Mouse (Mus musculus) G1E (cell line): ENCODE data around the gene Traf3ip1. TPM values are rescaled to one million over a fixed set of nuclear protein-coding genes. Genes with fewer than 3 reads are reported as not detected.

Experiments used
- ATAC-seq: 2 replicates; pipeline ENCODE4 v1.8.0; 2016; ENCODE audit warnings: mild to moderate bottlenecking; ENCODE audit not compliant: insufficient number of reproducible peaks, poor library complexity, low FRiP score, severe bottlenecking; ENCODE audit errors: extremely low read depth
- DNase-seq: peaks from one replicate; pipeline ENCODE4 v3.0.0; 2012; ENCODE audit warnings: low spot score
- H3K27me3 ChIP-seq: 2 replicates; pipeline ENCODE4 v1.6.1; 2012; ENCODE audit warnings: mild to moderate bottlenecking, low read length, inconsistent platforms; ENCODE audit not compliant: insufficient read depth
- H3K36me3 ChIP-seq: replicated peaks from 2 replicates; pipeline ENCODE3; 2012; ENCODE audit warnings: mild to moderate bottlenecking, inconsistent platforms
- H3K4me1 ChIP-seq: 2 replicates; pipeline ENCODE4 v1.6.1; 2012; ENCODE audit warnings: low read depth, low read length, inconsistent platforms, mixed read lengths; ENCODE audit not compliant: insufficient read depth
- H3K4me3 ChIP-seq: 2 replicates; pipeline ENCODE4 v1.5.1; 2012; ENCODE audit warnings: low read depth, mild to moderate bottlenecking, inconsistent platforms, low read length, moderate library complexity, mixed read lengths
- H3K9me3 ChIP-seq: replicated peaks from 2 replicates; pipeline ENCODE4 v1.6.1; 2012; ENCODE audit warnings: inconsistent platforms
- CTCF ChIP-seq: IDR thresholded peaks from 2 replicates; pipeline ENCODE4 v1.5.1; 2012; ENCODE audit warnings: low read depth, low read length, inconsistent platforms, mixed read lengths
- GATA1 ChIP-seq: IDR thresholded peaks from 2 replicates; pipeline ENCODE4 v1.6.1; 2012; ENCODE audit warnings: borderline replicate concordance, low read length, inconsistent platforms, mixed read lengths
- GATA2 ChIP-seq: IDR thresholded peaks from 2 replicates; pipeline ENCODE4 v1.6.1; 2012; ENCODE audit warnings: low read depth, low read length, inconsistent platforms, borderline replicate concordance
- POLR2AphosphoS5 ChIP-seq: IDR thresholded peaks from 2 replicates; pipeline ENCODE4 v1.6.1; 2012; ENCODE audit warnings: low read depth, low read length, inconsistent platforms; ENCODE audit not compliant: insufficient replicate concordance
- TAL1 ChIP-seq: conservative IDR thresholded peaks from 2 replicates; pipeline ENCODE4 v1.6.1; 2012; ENCODE audit warnings: low read depth, low read length, inconsistent platforms, mixed read lengths
- polyA plus RNA-seq: library from polyadenylated mRNA; stranded (reverse); fragments of >175 nt; gene quantifications from 2 replicates; pipeline ENCODE4 v1.2.3, GENCODE M21; 2012
- total RNA-seq, 2 experiments: library from RNA; stranded (forward) in 1 of 2; stranded (reverse) in 1 of 2; fragments of 200-1000 nt in 1 of 2; fragments of >200 nt in 1 of 2; fragmentation: Nextera tagmentation in 1 of 2; gene quantifications; 2 replicates each; pipeline ENCODE4 v1.2.3; 2014 to 2017

Gene Traf3ip1
- total and polyA plus RNA-seq, 3 experiments = 9.7 to 17.8 (median 12.7) TPM

DNA sequence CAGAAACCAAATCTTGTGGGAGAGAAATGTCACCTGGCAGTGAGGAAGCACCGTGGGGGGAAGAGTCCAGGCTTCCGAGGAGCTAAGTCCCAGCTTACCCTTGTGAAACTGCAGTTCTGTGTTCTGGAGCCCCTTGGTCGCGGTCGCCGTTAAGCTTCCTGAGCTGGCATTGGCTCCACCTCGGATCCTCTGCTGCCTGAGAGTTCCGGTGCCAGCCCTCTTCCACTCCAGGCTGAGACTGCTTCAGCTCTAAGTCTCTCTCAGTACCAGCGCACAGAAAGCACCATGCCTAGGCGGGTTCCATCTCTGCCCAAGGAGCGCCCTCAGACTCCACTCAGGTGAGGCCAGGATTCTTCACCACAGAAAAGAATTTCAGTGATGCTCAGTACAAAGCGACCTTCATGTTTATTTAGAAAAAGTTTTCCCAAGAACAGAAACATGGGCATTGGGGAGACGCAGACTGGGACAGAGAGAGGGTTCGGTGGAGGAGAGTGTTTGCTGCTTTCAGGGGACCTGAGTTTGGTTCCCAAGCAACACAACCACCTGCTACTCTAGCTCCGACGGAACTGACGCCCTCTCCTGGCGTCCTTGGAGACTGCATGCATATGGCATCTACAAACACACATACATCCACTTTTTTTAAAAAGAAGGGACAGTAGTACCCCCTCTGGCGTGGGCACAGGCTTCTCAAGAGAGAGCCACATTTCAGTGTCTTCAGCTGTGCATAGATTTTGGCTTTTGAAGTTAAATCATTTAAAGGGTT is 39.7 kb downstream of the Traf3ip1 start:
- Histone ChIP-seq H3K4me1 (peaks cover 26% of the 10 kb centered on the region), H3K36me3 (peaks cover 18% of the 10 kb centered on the region), H3K9me3 (no peaks in the 10 kb centered on the region), H3K4me3 (no peak overlapping the region), H3K27me3 (no peaks in the 10 kb centered on the region)
- no peak for TF ChIP-seq POLR2AphosphoS5
- no peak for TF ChIP-seq GATA2
- no peak; the same call in 1 of the 2 replicates for TF ChIP-seq CTCF
- TF ChIP-seq GATA1 = no peak
- TF ChIP-seq TAL1 = no peak
- DNase-seq (no peak), ATAC-seq (no peak)

GRCm38 (mm10) chr1:91537786-91538569 is 43.5 kb downstream of the Traf3ip1 start:
- Histone ChIP-seq H3K36me3 (peaks cover 6% of the 10 kb centered on the region), H3K27me3 (no peaks in the 10 kb centered on the region), H3K9me3 (no peaks in the 10 kb centered on the region), H3K4me3 (no peak overlapping the region), H3K4me1 (peaks cover 50% of the 10 kb centered on the region)
- no peak for TF ChIP-seq GATA1
- TF ChIP-seq POLR2AphosphoS5 = no peak
- TF ChIP-seq TAL1 = no peak
- no peak for TF ChIP-seq GATA2
- no peak for TF ChIP-seq CTCF
- DNase-seq (no peak), ATAC-seq (no peak)

DNA sequence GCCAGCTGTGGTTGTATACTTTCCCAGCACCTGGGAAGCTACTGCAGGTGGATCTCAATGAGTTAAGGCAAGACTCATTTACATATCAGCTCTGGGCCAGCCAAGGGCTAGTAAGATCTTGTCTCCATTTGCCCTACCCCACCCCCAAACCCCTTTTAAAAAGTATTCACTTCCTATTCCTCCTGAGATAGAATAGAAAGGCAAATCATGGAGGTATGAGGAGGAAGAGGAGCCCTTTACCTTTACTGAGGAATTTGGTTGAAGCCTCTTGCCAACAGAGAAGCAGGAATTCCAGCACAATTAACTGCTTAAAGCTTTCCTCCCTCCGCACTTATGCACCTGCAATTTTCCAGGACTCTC is 44.1 kb downstream of the Traf3ip1 start:
- Histone ChIP-seq H3K9me3 (no peaks in the 10 kb centered on the region), H3K27me3 (no peaks in the 10 kb centered on the region), H3K4me3 (no peak overlapping the region), H3K4me1 (peaks cover 44% of the 10 kb centered on the region), H3K36me3 (peaks cover 8% of the 10 kb centered on the region)
- DNase-seq = no peak
- ATAC-seq = no peak
- TF ChIP-seq GATA2 (no peak), POLR2AphosphoS5 (no peak)

- Histone ChIP-seq H3K9me3 (no peaks in the 10 kb centered on the region), H3K36me3 (peaks cover 13% of the 10 kb centered on the region), H3K4me3 (peak overlapping the region; percentile 93; the same call in 1 of the 2 replicates), H3K4me1 (peaks cover 42% of the 10 kb centered on the region), H3K27me3 (no peaks in the 10 kb centered on the region)
- DNase-seq (no peak), ATAC-seq (no peak)
- no peak for TF ChIP-seq GATA2
Observed at GRCm38 (mm10) chr1:91539246-91539645, 44.8 kb downstream of the Traf3ip1 start.

- peaks cover 41% of the 10 kb centered on the region for H3K4me1 ChIP-seq
- ATAC-seq = peak; percentile 1; the same call in 1 of the 2 replicates
- peak; percentile 52 for DNase-seq
Observed at GRCm38 (mm10) chr1:91539704-91540270, 45.3 kb downstream of the Traf3ip1 start.

GRCm38 (mm10) chr1:91540271-91540826 is 45.9 kb downstream of the Traf3ip1 start, which contains the start of gene Asb1:
Asb1 (plus strand) TSS chr1:91540544.
- H3K4me1 ChIP-seq = peaks cover 42% of the 10 kb centered on the region

More at GRCm38 (mm10) chr1:91539704-91540270, 45.3 kb downstream of the Traf3ip1 start:
- TF ChIP-seq GATA2 (no peak), GATA1 (no peak), CTCF (no peak)
- Histone ChIP-seq H3K27me3 (no peaks in the 10 kb centered on the region), H3K4me3 (peak overlapping the region; percentile 93), H3K36me3 (peaks cover 18% of the 10 kb centered on the region), H3K9me3 (no peaks in the 10 kb centered on the region)

More at GRCm38 (mm10) chr1:91540271-91540826, 45.9 kb downstream of the Traf3ip1 start, which contains the start of gene Asb1:
- Histone ChIP-seq H3K27me3 (no peaks in the 10 kb centered on the region), H3K36me3 (peaks cover 24% of the 10 kb centered on the region), H3K4me3 (peak within 1 kb of the TSS; percentile 93), H3K9me3 (no peaks in the 10 kb centered on the region)
- peak; percentile 99 for DNase-seq
- TF ChIP-seq CTCF (no peak), GATA2 (no peak), GATA1 (no peak), POLR2AphosphoS5 (no peak), TAL1 (no peak)
- ATAC-seq = peak; percentile 94
